Mouse (Mus musculus): ENCODE measurements around the gene 0610012G03Rik. TPM values are rescaled to one million over a fixed set of nuclear protein-coding genes. Genes with fewer than 3 reads are reported as not detected.
"Not testable (repeated sequence)": the region's sequence is repeated elsewhere in the genome, so short reads cannot be mapped to it uniquely, and the experiment has no call there.

Gene 0610012G03Rik
- 91.4 and 104 TPM in 2 replicates for polyA plus RNA-seq (2016; fragmentation: Nextera tagmentation; extraction: Ambion mirVana)

DNA sequence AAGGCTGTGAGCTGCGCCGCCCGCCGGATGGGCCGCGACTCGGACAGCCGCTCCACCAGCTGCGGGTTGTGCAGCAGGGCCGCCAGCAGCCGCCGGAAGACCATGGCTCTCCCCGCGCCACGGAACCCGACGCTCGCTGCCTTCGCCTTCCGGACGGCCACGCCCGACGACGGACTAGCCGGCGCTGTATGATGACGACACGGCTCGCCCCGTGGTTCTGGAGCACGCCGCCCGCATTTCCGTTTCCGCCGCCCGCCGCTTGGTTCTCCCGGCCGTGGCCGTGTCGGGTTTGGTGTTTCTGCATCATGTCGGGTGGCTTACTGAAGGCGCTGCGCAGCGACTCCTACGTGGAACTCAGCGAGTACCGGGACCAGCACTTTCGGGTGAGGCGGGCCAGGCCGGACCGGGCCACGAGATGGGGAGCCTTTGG lies at the start of gene 0610012G03Rik, which contains the start of gene Ncbp2:
Gene 0610012G03Rik (minus strand): TSS at position 150 of the 430 bp plus-strand sequence.
Gene Ncbp2 (plus strand): TSS at position 169 of the 430 bp plus-strand sequence.
- peak within 1 kb of the TSS; percentile 95 for H3K27ac ChIP-seq
- H3K36me3 ChIP-seq = peaks cover 45% of the 10 kb centered on the region
- peaks cover 44% of the 10 kb centered on the region for H3K4me1 ChIP-seq (replicated peaks)
- WGBS = under 1% methylated on average over 55 of the region's 55 CpGs
- no peaks in the 10 kb centered on the region for H3K9me3 ChIP-seq
- DNase-seq (ENCODE audit: low spot score) = peak; percentile 97
- H3K4me3 ChIP-seq = peak within 1 kb of the TSS; percentile 96
- no peaks in the 10 kb centered on the region; the same call in 1 of the 2 replicates for H3K27me3 ChIP-seq (ENCODE audit: insufficient read depth, poor library complexity, severe bottlenecking)

DNA sequence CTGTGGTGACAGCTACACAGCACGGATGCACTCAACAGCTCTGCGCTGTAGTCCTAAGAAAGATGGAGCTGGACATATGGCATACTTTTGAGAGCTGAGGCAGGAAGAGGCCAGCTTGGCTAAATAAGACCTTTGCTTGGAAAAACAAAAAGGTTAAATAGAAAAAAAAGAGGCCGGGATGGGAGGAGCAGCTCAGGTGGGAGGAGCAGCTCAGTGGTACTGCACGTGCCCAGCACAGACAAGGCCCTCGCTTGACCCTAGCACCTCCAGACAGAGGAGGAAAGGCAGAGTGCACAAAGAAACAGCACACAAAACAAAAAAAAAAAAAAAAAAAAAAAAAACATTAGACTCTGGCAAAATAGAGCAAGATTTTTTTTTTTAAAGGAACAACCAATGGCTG lies 48.1 kb upstream of the 0610012G03Rik start:
- DNase-seq (ENCODE audit: low spot score) = no peak

DNA sequence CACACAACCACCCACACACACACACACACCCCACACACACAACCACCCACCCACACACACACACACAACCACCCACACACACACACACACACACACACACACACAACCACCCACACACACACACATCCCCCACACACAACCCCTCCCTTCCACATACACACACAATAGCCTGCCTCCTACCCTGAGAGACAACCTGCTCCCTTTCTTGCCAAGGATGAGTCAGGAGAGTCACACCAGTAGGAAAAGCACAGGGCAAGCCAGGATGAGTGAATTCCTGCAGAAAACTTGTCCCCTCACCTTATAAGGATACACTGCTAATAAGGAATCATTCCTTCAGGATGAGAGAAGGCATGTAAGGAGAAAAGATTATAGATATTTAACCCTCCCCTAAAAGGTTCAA lies 45.7 kb upstream of the 0610012G03Rik start:
- Histone ChIP-seq H3K9me3 (no peaks in the 10 kb centered on the region), H3K27ac (no peak overlapping the region), H3K27me3 (ENCODE audit: insufficient read depth, poor library complexity, severe bottlenecking) (no peaks in the 10 kb centered on the region), H3K36me3 (peaks cover 68% of the 10 kb centered on the region), H3K4me1 (replicated peaks) (no peaks in the 10 kb centered on the region), H3K4me3 (no peak overlapping the region)
- no peak for DNase-seq (ENCODE audit: low spot score)

More for the DNA sequence above, 48.1 kb upstream of the 0610012G03Rik start:
- Histone ChIP-seq H3K36me3 (peaks cover 65% of the 10 kb centered on the region), H3K27me3 (ENCODE audit: insufficient read depth, poor library complexity, severe bottlenecking) (no peaks in the 10 kb centered on the region), H3K4me3 (no peak overlapping the region), H3K4me1 (replicated peaks) (peaks cover 3% of the 10 kb centered on the region), H3K27ac (no peak overlapping the region), H3K9me3 (no peaks in the 10 kb centered on the region)
- WGBS = 81% methylated on average over 5 of the region's 5 CpGs

DNA sequence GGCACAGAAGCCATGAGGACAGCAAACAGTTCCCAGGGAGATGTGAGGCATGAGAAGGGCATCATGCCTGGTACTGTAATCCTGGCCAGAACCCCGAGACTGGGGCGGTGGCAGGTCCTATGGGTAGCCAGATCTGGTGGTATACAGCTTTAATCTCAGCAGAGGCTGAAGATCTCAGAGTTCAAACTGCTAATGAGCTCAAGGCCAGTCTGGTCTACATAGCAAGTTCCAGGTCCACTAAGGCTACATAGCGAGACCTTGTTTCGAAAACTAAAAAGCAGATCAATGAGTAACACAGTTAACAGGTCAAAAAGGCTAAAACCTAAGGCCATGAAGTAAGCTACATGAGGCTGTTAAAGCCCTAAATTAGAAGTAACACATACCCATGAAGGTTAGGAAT lies 44.9 kb upstream of the 0610012G03Rik start:
- H3K36me3 ChIP-seq = peaks cover 68% of the 10 kb centered on the region
- no peak overlapping the region for H3K4me3 ChIP-seq
- WGBS = 89% methylated on average over 4 of the region's 4 CpGs
- DNase-seq (ENCODE audit: low spot score) = no peak
- H3K4me1 ChIP-seq (replicated peaks) = no peaks in the 10 kb centered on the region
- H3K27ac ChIP-seq = no peak overlapping the region
- no peaks in the 10 kb centered on the region for H3K27me3 ChIP-seq (ENCODE audit: insufficient read depth, poor library complexity, severe bottlenecking)
- no peaks in the 10 kb centered on the region for H3K9me3 ChIP-seq

DNA sequence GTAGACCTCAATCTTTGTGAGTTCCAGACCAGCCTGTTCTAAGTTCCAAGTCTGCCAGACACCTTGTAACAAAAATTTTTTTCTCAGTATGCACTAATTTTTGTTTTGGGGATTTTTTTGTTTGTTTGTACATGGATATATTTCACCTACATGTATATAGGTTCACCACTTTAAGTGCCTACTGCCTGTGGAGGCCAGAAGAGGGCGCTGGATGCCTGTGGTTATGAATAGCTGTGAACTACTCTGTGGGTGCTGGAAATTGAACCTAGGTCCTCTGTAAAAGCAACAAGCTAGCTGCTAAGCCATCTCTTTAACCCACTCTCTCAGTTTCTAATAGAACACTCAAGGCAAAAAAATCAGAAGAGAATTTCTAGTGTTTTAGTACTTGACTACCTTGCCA lies 43.7 kb upstream of the 0610012G03Rik start:
- DNase-seq (ENCODE audit: low spot score) = no peak
- WGBS = 56% methylated on average over 1 of the region's 1 CpGs
- Histone ChIP-seq H3K4me3 (no peak overlapping the region), H3K27ac (no peak overlapping the region), H3K4me1 (replicated peaks) (no peaks in the 10 kb centered on the region), H3K27me3 (ENCODE audit: insufficient read depth, poor library complexity, severe bottlenecking) (no peaks in the 10 kb centered on the region), H3K36me3 (peaks cover 72% of the 10 kb centered on the region), H3K9me3 (no peaks in the 10 kb centered on the region)

DNA sequence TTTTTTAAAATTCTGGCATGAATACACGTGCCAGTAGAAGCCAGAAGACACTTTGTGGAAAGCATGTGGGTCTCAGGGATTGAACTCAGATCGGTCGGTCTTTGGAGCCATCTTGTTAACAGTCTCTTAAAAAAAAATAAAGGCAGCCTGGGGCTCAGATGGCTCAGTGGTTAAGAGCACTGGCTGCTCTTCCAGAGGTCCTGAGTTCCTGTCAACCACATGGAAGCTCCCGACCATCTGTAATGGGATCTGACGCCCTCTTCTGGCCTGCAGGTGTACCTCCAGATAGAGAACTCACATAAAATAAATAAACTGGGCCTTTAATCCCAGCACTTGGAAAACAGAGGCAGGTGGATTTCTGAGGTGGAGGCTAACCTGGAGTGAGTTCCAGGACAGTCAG lies 32.7 kb upstream of the 0610012G03Rik start:
- Histone ChIP-seq H3K27ac (no peak overlapping the region), H3K4me1 (replicated peaks) (no peaks in the 10 kb centered on the region), H3K27me3 (ENCODE audit: insufficient read depth, poor library complexity, severe bottlenecking) (no peaks in the 10 kb centered on the region), H3K9me3 (no peaks in the 10 kb centered on the region), H3K4me3 (no peak overlapping the region), H3K36me3 (peaks cover 80% of the 10 kb centered on the region)
- WGBS = 79% methylated on average over 5 of the region's 5 CpGs
- no peak for DNase-seq (ENCODE audit: low spot score)

DNA sequence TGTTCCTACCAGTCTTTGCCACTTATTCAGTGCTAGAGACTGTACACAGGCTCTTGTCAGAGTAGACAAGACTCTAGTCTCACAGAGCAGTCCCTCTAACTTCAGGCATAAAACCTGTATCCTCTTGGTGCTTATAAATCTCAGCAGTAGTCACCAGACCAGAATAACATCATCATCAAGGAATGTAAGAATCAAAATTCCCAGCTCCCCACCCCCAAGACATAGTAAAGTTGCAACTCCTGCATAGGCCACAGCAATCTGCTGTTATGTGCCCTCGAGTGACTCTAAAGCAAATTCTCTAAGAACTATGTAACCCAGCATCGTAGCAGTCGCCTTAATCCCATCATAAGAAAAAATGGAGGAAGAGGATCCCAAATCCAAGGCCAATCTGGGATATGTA lies 31.2 kb upstream of the 0610012G03Rik start:
- Histone ChIP-seq H3K36me3 (peaks cover 86% of the 10 kb centered on the region), H3K4me1 (replicated peaks) (no peaks in the 10 kb centered on the region), H3K9me3 (no peaks in the 10 kb centered on the region), H3K4me3 (no peak overlapping the region), H3K27me3 (ENCODE audit: insufficient read depth, poor library complexity, severe bottlenecking) (no peaks in the 10 kb centered on the region), H3K27ac (no peak overlapping the region)
- no peak for DNase-seq (ENCODE audit: low spot score)
- WGBS = 96% methylated on average over 3 of the region's 3 CpGs

DNA sequence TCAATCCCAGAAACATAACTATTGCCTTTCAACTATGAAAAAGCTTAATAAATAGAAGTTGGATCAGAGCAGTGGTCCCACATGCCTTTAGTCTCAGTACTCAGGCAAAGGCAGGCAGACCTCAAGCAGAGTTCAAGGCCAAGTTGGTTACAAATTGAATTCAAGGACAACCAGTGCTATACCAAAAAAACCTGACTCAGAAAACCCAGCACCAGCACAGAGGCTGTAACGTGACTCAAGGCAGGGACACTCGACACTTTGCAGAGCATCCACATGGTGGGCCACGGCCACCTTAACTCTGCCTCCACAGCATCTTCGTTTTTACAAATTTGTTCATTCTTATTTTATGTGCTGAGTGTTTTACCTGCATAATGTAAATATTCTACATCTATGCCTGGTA lies 27.0 kb upstream of the 0610012G03Rik start:
- Histone ChIP-seq H3K27ac (no peak overlapping the region), H3K9me3 (no peaks in the 10 kb centered on the region), H3K36me3 (peaks cover 90% of the 10 kb centered on the region), H3K27me3 (ENCODE audit: insufficient read depth, poor library complexity, severe bottlenecking) (no peaks in the 10 kb centered on the region), H3K4me3 (no peak overlapping the region), H3K4me1 (replicated peaks) (no peaks in the 10 kb centered on the region)
- no peak for DNase-seq (ENCODE audit: low spot score)
- WGBS = 93% methylated on average over 4 of the region's 4 CpGs

DNA sequence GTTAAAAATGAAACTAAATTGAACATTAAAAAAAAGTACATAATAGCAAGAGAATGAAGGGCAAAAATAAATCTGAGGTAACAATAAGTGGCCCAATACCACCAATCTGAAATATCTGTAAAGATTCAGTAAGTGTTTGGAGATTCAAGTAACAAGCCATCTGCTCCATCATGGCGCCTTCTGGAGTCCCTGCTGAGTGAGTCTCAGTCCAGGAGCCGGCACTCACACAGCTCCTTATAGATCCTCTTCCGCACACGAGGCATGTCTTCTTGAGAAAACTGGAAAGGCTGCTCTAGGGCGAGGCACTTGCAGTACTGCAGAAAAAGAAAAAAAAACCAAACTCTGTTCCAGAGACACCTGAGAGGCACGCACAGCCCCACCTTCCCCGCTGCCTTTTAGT lies 14.9 kb upstream of the 0610012G03Rik start:
- no peaks in the 10 kb centered on the region for H3K9me3 ChIP-seq
- no peak overlapping the region for H3K4me3 ChIP-seq
- H3K27me3 ChIP-seq (ENCODE audit: insufficient read depth, poor library complexity, severe bottlenecking) = no peaks in the 10 kb centered on the region
- WGBS = 92% methylated on average over 7 of the region's 7 CpGs
- no peak overlapping the region for H3K27ac ChIP-seq
- no peaks in the 10 kb centered on the region for H3K4me1 ChIP-seq (replicated peaks)
- H3K36me3 ChIP-seq = peaks cover 94% of the 10 kb centered on the region
- no peak for DNase-seq (ENCODE audit: low spot score)

DNA sequence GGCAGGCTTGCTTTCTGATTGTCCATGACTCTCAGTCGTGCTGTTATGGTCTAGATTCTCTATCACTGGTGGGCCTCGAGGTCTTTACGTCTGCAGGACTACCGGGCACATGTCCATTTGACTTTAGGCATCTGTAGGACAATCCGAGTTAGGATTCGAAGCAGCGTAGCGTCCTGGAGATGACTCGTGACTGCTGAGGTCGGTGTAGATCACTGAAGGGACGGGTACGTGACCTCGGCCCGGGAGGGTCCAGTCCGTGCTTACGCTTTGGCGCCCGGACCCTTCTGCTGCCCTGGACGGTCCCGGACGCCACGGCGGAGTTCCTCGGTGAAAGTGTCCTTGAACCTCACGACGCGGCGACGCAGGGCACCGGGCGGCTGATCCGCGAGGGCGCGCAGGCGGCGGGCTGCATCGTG lies 385 bp downstream of the 0610012G03Rik start:
- Histone ChIP-seq H3K36me3 (peaks cover 43% of the 10 kb centered on the region), H3K9me3 (no peaks in the 10 kb centered on the region), H3K27me3 (ENCODE audit: insufficient read depth, poor library complexity, severe bottlenecking) (no peaks in the 10 kb centered on the region; the same call in 1 of the 2 replicates), H3K27ac (peak overlapping the region; percentile 95), H3K4me3 (peak overlapping the region; percentile 96), H3K4me1 (replicated peaks) (peaks cover 44% of the 10 kb centered on the region)
- under 1% methylated on average over 38 of the region's 38 CpGs for WGBS
- no peak for DNase-seq (ENCODE audit: low spot score)

DNA sequence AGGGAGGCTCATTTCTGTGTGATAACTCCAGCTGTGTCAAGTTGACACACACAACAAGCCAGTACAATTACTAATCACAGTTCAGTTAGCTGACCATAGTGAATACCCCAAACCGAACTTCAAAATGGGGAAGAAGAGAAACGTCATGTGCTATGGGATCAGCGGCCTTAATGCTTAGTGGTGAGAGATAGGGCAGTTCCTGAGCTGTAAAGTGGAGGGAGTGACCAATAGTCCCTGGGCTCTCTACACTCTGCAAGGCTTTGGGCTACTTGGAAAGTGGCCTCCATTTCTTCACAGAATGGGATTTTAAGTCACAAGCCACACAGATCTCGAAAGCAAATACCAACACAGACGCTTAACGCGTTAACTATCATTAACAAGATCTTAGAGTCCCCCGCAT lies 961 bp downstream of the 0610012G03Rik start:
- Histone ChIP-seq H3K27me3 (ENCODE audit: insufficient read depth, poor library complexity, severe bottlenecking) (no peaks in the 10 kb centered on the region; the same call in 1 of the 2 replicates), H3K4me1 (replicated peaks) (peaks cover 44% of the 10 kb centered on the region), H3K4me3 (peak overlapping the region; percentile 96), H3K36me3 (peaks cover 39% of the 10 kb centered on the region), H3K9me3 (no peaks in the 10 kb centered on the region), H3K27ac (peak overlapping the region; percentile 95)
- DNase-seq (ENCODE audit: low spot score) = no peak
- 53% methylated on average over 8 of the region's 8 CpGs for WGBS

DNA sequence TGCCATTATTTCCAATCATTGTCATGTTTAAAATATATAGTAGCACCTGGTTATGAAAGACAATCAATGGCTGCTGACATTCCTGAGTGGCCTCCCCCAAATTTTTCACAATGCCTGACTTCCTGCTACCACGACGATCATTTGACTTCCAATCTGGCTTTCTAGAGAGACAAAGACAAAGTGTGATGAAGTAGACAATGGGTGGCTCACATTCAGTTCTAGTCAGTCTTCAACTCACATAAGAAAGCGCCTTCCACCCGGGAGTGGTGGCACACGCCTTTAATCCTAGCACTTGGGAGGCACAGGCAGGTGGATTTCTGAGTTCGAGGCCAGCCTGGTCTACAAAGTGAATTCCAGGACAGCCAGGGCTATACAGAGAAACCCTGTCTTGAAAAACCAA lies 2.3 kb downstream of the 0610012G03Rik start:
- Histone ChIP-seq H3K36me3 (peaks cover 26% of the 10 kb centered on the region), H3K4me3 (0 out of 2 replicates have a peak overlapping the region, but pooled peaks have one; percentile 96), H3K4me1 (replicated peaks) (peaks cover 44% of the 10 kb centered on the region)
- WGBS = 88% methylated on average over 6 of the region's 6 CpGs
- H3K27ac ChIP-seq; DNase-seq (ENCODE audit: low spot score); H3K27me3 ChIP-seq (ENCODE audit: insufficient read depth, poor library complexity, severe bottlenecking); H3K9me3 ChIP-seq: not testable (repeated sequence)

DNA sequence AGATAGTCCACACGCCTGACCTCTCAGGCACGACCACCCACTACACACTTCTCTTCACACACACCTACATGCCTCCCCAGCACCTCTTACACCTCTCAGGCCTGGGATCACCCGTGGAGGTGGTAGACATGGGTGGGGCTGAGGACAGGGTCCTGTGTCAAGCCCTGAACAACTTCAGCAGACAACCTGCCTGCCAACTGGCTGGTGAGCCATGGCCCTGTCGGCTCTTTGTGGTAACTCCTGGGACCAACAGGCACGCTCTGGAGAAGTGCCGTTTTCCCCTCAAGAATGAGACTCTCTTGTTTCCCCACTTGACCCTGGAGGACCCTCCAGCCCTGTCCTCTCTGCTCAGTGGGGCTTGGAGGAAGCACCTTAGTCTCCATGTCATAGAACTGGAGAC lies 2.9 kb downstream of the 0610012G03Rik start:
- WGBS = 92% methylated on average over 6 of the region's 6 CpGs
- no peak overlapping the region for H3K27ac ChIP-seq
- no peak overlapping the region for H3K4me3 ChIP-seq
- H3K9me3 ChIP-seq = no peaks in the 10 kb centered on the region
- peaks cover 44% of the 10 kb centered on the region for H3K4me1 ChIP-seq (replicated peaks)
- H3K27me3 ChIP-seq (ENCODE audit: insufficient read depth, poor library complexity, severe bottlenecking) = no peaks in the 10 kb centered on the region; the same call in 1 of the 2 replicates
- peaks cover 20% of the 10 kb centered on the region for H3K36me3 ChIP-seq
- no peak for DNase-seq (ENCODE audit: low spot score)

Data from hindbrain, embryonic 10.5 days (tissue).